Mouse (Mus musculus) heart, adult 10 weeks (tissue): ENCODE data around the gene Endou. TPM values are rescaled to one million over a fixed set of nuclear protein-coding genes. Genes with fewer than 3 reads are reported as not detected.

Experiments used
- polyA plus RNA-seq: library from polyadenylated mRNA; stranded (reverse); fragments of 350-450 nt; fragmentation: Illumina TruSeq; extraction: RNeasy Lipid Tissue Mini Kit (QIAGEN cat#74804); gene quantifications from one replicate; pipeline ENCODE4 v1.2.3, GENCODE M21; 2014; ENCODE audit warnings: low read depth, low replicate concordance

Gene Endou
- polyA plus RNA-seq: 2.2 TPM

GRCm38 (mm10) chr15:97731111-97731510 lies at the start of gene Endou:
Gene Endou (minus strand): TSS chr15:97731339.

DNA sequence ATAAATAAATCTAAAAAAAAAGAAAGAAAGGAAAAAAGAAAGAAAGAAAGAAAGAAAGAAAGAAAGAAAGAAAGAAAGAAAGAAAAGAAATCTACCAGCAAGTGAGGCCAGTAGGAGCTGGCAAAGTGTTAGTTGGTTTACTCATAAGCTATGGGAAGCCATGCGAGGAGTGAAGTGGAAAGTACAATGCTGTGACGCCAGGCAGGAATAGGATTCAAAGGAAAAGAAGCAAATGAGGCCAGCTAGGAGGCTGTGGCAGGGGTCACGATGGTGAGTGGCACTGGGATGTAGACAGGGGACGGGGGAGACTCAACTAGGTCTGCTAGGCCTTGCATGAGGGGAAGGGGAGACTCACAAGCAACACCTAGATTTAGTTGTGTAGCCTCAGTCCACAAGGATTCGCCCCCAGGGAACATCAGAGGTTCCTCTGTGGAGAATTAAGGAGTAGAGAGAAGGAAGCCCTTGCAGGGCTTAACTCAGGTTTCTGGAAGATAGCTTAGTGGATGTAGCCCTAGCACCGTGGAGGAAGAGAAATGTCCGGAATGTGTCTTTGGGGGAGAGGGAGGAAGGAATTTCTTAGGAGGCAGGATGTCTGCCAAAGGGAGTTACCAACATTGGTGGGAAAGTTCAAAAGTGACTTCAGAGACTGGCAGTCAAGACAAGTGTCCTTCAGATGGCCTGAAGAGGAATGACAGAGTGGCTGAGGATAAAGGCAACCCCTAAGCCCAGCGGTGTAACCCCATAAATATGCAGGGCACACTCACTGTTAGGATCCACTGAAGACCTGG lies 47.4 kb upstream of the Endou start, which contains the start of gene Slc48a1:
Gene Slc48a1, plus strand, starts transcription at position 210 of the 788 bp plus-strand sequence.

DNA sequence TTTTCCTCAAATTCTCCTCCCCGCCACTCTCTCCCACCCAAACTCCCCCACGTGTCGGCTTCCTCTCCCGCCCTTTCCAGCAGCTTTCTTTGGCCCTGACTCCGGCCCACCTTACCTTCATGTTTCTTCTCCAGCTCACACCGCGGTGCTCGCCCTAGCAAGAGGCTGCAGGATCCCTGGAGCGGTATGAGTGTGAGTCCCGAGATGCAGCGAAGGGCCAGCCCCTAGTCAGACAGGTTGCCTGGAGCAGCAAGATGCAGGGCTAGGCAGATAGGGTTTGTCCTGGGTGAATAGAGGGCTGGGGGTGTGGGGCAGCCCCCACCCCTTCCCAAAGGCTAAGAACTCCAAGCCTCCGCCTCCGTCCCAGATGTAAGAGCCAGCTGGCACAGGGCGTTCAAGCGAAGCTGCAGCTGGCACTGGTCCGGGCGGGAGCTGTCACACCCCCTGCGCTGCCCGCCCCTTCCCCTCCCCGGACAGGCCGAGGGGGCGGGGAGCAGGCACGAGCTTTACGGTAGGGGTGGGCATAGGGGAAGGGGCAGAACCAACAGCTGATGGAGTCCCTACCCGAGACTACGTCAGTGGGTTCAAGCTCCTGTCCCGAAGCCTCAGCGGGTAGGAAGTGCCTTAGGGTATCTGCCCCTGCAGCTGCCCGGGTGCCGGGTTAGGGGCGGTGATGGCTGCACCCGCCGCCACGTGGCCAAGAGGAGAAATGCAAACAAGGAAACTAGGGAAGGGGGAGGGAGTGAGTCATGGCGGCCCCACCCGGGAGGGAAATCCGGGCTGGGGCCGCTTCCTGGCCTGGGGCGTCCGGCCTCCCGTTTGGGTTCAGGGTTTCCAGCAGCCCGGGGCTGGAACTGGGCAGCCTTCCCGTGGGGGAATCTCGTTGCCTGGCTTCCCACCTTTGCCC lies 36.4 kb upstream of the Endou start, which contains the start of gene Rapgef3:
Gene Rapgef3, minus strand, starts transcription at position 693 of the 907 bp plus-strand sequence.

DNA sequence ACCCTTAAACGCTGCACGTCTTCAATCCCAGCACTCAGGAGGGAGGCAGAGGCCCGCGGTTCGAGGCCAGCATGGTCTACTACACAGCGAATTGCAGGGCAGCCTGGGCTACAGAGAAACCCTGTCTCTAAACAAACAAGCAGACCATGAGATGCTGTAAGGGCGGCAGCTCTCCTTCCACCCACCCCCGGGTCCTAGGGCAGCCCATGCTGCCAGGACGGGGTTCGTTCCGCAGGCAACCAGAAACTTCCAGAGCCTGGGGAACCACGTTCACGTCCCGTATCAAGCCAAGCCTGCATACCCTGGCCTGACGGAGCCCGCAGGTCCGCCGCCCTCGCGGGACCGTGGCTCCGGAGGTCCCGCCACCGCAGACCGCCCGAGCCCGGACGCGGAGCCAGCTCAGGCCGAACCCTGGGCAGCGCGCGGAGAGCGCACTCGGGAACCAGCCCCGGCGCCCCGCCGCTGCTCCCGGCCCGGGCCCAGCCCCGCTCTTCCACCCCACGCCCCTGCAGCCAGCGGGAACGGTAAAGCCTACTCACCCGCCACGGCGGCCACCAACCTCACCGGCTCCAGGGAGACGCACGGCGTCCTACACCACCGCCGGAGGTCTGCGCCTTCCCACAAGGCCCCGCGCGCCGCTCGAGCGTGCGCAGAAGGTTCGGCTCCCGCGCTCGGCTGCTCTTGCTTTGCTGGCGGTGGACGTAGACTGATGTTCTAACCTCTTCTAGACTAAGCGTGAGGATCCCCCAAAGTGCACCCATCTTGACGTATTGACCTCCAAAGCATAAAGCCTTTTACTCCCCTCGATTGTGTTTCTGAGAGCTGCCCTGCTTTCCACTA lies 25.7 kb downstream of the Endou start, which contains the start of gene Rpap3:
Gene Rpap3, minus strand, starts transcription at position 615 of the 840 bp plus-strand sequence.

Other genes with a start within 250 kb of the Endou start
- gene Rpap3, start 25.5 kb downstream of the Endou start, polyA plus RNA-seq: 18.2 TPM
- 32.2 TPM for gene Rapgef3, start 36.6 kb upstream of the Endou start, polyA plus RNA-seq
- gene Slc48a1, start 47.2 kb upstream of the Endou start, polyA plus RNA-seq: 73.2 TPM
- 46.5 TPM for gene Hdac7, start 113.2 kb upstream of the Endou start, polyA plus RNA-seq
- 2.2 TPM for gene Vdr, start 179.3 kb upstream of the Endou start, polyA plus RNA-seq
- gene Tmem106c, start 232.9 kb upstream of the Endou start, polyA plus RNA-seq: 16.1 TPM